Mouse (Mus musculus) stomach, embryonic 16.5 days (tissue): ENCODE measurements around the gene Trex1. TPM values are rescaled to one million over a fixed set of nuclear protein-coding genes. Genes with fewer than 3 reads are reported as not detected.
A peak's percentile ranks its signal among the peaks of the same experiment; 100 is the strongest.

Source experiments
- ATAC-seq: fragments of 200-750 bp; cut with Nextera tagmentation; 2 replicates; pipeline ENCODE4 v1.8.0; 2017; ENCODE audit warnings: moderate number of reproducible peaks, moderate TSS enrichment; ENCODE audit not compliant: insufficient read depth, low FRiP score
- H3K27ac ChIP-seq: fragments of 300-500 bp; sonication (generic); 2 replicates; pipeline ENCODE4 v1.5.1; 2014; ENCODE audit warnings: low read length
- H3K27me3 ChIP-seq: fragments of 300-500 bp; sonication (generic); 2 replicates; pipeline ENCODE4 v1.6.1; 2014; ENCODE audit warnings: low read length, control low read depth, mixed read lengths; ENCODE audit not compliant: control insufficient read depth, insufficient read depth
- H3K36me3 ChIP-seq: fragments of 300-500 bp; sonication (generic); 2 replicates; pipeline ENCODE4 v1.6.1; 2014; ENCODE audit warnings: low read length; ENCODE audit not compliant: control insufficient read depth, insufficient read depth
- H3K4me1 ChIP-seq: fragments of 300-500 bp; sonication (generic); 2 replicates; pipeline ENCODE4 v1.6.1; 2014; ENCODE audit warnings: low read length, control low read depth, mixed read lengths; ENCODE audit not compliant: control insufficient read depth, insufficient read depth
- H3K4me2 ChIP-seq: fragments of 300-500 bp; sonication (generic); 2 replicates; pipeline ENCODE4 v1.6.1; 2014; ENCODE audit warnings: low read depth, low read length, mixed read lengths
- H3K4me3 ChIP-seq: fragments of 300-500 bp; sonication (generic); replicated peaks from 2 replicates; pipeline ENCODE4 v1.5.1; 2014; ENCODE audit warnings: mild to moderate bottlenecking, low read length
- H3K9ac ChIP-seq: fragments of 300-500 bp; sonication (generic); 2 replicates; pipeline ENCODE4 v1.6.1; 2014; ENCODE audit warnings: low read length
- H3K9me3 ChIP-seq: fragments of 300-500 bp; sonication (generic); replicated peaks from 2 replicates; pipeline ENCODE4 v1.6.1; 2016; ENCODE audit warnings: low read length, control low read depth; ENCODE audit not compliant: control insufficient read depth
- WGBS: fragments of 180-500 bp; shearing (Covaris S2); extraction: QIAGEN DNeasy Blood & Tissue Kit; methylation state at CpG from one replicate; pipeline ENCODE4 v1.1.7; 2014; 5-methylcytosine and 5-hydroxymethylcytosine counted together
- polyA plus RNA-seq: library from polyadenylated mRNA; unstranded; fragments of >200 nt; fragmentation: Nextera tagmentation; extraction: Ambion mirVana; gene quantifications from 2 replicates; pipeline ENCODE4 v1.2.1, GENCODE M21; 2015

Gene Trex1
- polyA plus RNA-seq, 1 experiment from 2014 or later, result 13.7 TPM

- no peak for ATAC-seq
- 92% methylated on average over 17 of the region's 17 CpGs for WGBS
- Histone ChIP-seq H3K27me3 (no peaks in the 10 kb centered on the region), H3K4me3 (no peak overlapping the region), H3K27ac (no peak overlapping the region), H3K9ac (no peak overlapping the region), H3K9me3 (no peaks in the 10 kb centered on the region), H3K4me2 (no peak overlapping the region), H3K4me1 (peaks cover 20% of the 10 kb centered on the region), H3K36me3 (no peaks in the 10 kb centered on the region; the same call in 1 of the 2 replicates)
Measured at GRCm38 (mm10) chr9:109056081-109056690, 3.3 kb downstream of the Trex1 start.

DNA sequence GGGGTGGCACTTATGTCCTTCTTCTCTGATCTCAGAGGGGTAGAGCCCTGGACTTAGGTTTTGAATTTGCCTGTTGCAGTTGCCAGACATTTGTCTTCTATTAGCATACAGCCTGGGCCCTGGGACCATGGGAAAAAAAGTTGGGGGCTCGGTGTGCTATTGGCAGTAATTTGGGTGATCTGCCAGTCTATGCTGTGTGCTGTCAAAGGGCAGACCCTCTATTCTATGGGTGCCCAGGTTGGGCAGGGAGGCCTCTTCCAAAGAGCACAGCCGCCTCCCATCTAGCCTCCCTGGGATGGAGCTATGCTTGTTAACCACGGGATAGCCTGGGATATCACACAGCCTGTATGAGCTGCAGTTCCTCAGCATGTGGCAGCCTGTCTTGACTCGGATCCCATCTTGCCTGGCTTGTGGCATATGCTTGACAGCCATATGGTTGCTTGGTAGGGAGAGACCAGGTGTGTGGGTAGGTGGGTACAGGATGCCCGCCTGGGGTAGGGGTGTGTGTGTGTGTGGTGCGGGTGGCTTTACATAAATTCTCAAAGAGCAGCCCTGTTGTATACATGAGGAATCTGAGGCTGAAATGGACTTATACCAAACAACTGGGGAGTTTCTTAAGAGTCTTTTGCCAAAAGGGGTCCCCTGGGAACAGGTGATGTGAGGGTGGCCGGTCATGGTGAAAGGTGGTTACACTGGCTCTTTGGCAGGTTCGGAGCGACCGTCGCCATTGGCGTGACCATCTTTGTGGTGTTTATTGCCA is 4.1 kb downstream of the Trex1 start:
- Histone ChIP-seq H3K9me3 (no peaks in the 10 kb centered on the region), H3K4me1 (peaks cover 20% of the 10 kb centered on the region), H3K4me3 (peak overlapping the region; percentile 34), H3K27me3 (no peaks in the 10 kb centered on the region), H3K9ac (peak overlapping the region; percentile 70; the same call in 1 of the 2 replicates), H3K4me2 (peak overlapping the region; percentile 54), H3K27ac (peak overlapping the region; percentile 81), H3K36me3 (no peaks in the 10 kb centered on the region; the same call in 1 of the 2 replicates)
- ATAC-seq, result no peak
- 93% methylated on average over 12 of the region's 12 CpGs for WGBS

DNA sequence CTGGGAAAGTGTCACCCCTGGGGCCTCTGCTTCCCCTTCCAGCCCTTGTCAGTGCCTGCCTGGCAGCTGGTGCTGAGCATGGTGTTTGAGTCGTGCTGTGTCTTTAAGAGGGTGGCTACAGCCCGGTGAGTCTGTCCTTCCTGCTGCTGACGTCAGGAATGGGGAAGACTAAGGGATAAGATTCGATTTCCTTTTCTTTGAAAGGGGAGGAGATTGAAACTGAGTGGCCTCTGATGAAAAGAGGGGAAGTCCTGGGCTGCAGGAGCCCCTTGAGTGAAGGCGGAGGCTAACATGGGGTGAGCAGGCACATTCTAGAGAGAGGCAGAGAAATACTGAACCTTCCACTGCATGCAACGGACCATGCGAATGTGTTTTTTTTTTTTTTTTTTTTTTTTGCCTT is 4.8 kb downstream of the Trex1 start:
- Histone ChIP-seq H3K36me3 (no peaks in the 10 kb centered on the region; the same call in 1 of the 2 replicates), H3K4me2 (peak overlapping the region; percentile 54), H3K4me3 (peak overlapping the region; percentile 34), H3K4me1 (peaks cover 17% of the 10 kb centered on the region), H3K27me3 (no peaks in the 10 kb centered on the region), H3K27ac (peak overlapping the region; percentile 81), H3K9ac (peak overlapping the region; percentile 70), H3K9me3 (no peaks in the 10 kb centered on the region)
- WGBS, result 4% methylated on average over 7 of the region's 7 CpGs
- ATAC-seq, result peak; percentile 78

- Histone ChIP-seq H3K9ac (no peak overlapping the region), H3K4me1 (peaks cover 14% of the 10 kb centered on the region), H3K4me3 (no peak overlapping the region), H3K27ac (0 out of 2 replicates have a peak overlapping the region, but pooled peaks have one; percentile 81), H3K36me3 (no peaks in the 10 kb centered on the region; the same call in 1 of the 2 replicates), H3K9me3 (no peaks in the 10 kb centered on the region), H3K27me3 (no peaks in the 10 kb centered on the region), H3K4me2 (no peak overlapping the region)
- no peak for ATAC-seq
- WGBS, result 73% methylated on average over 6 of the region's 6 CpGs
Measured at GRCm38 (mm10) chr9:109053851-109054250, 5.7 kb downstream of the Trex1 start.

DNA sequence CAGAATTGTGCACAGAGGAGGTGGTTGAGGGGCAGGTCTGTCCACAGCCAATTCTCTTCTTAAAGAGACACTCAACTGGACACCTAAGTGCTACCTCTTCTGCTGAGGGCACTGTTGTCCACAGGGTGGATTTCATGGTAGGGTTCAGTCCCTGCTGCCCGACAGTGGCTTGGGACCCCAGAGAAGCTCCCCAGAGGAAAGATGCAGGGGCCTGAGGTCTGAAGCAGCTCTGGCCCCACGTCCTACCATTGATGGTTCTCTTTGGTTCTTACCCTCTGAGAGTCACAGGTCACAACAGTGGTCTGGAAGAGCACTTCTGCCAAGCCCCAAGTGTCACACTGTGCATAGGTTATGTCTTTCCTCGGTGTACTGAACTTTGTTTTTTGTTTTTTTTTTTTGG is 6.2 kb downstream of the Trex1 start:
- no peak overlapping the region for H3K4me2 ChIP-seq
- no peaks in the 10 kb centered on the region; the same call in 1 of the 2 replicates for H3K36me3 ChIP-seq
- no peaks in the 10 kb centered on the region for H3K27me3 ChIP-seq
- WGBS, result 81% methylated on average over 3 of the region's 3 CpGs
- no peaks in the 10 kb centered on the region for H3K9me3 ChIP-seq
- H3K27ac ChIP-seq, result no peak overlapping the region
- peaks cover 10% of the 10 kb centered on the region for H3K4me1 ChIP-seq
- no peak for ATAC-seq
- H3K4me3 ChIP-seq, result no peak overlapping the region
- no peak overlapping the region for H3K9ac ChIP-seq

- no peak overlapping the region for H3K9ac ChIP-seq
- H3K27me3 ChIP-seq, result no peaks in the 10 kb centered on the region
- no peak overlapping the region for H3K4me2 ChIP-seq
- no peaks in the 10 kb centered on the region for H3K9me3 ChIP-seq
- H3K36me3 ChIP-seq, result no peaks in the 10 kb centered on the region; the same call in 1 of the 2 replicates
- ATAC-seq, result no peak
- peaks cover 10% of the 10 kb centered on the region for H3K4me1 ChIP-seq
- 92% methylated on average over 9 of the region's 9 CpGs for WGBS
- no peak overlapping the region for H3K27ac ChIP-seq
- no peak overlapping the region for H3K4me3 ChIP-seq
Measured at GRCm38 (mm10) chr9:109052490-109053260, 6.9 kb downstream of the Trex1 start.

DNA sequence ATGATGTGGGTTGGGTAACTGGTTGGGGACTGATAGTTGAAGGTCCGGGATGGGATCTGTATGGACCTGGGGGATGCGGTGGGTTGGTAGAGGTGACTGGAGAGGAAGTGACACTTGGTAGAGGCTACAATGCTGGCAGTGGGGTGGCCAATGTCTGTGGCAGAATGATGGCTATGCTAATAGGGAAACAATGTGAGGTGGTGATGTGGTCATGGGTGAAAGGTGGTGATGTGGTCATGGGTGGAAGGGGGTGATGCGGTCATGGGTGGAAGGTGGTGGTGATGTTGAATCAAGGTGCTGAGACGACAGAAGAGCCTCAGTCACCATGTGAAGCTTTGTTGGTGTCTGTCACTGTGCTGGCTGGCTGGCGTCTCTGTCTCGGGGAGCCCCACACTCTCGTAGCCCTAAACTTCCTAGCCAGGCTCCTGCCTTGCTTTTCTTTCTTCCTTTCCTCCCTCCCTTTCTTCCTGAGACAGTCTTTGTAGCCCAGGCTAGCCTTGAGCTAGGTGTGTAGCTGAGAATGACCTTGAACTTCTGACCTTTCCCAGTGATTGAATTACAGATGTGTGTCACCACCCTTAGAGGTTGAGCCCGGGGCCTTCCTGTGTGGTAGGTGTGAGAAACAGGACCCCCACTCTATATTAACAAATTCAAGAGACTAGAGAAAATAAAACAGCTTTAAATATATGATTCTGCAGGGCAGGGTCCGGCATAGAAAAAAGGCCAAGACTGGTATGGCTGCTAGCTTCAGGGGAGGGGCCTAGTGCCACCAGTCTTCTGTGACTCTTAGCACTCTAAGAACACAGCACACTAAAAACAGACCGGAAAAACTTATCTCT is 7.7 kb downstream of the Trex1 start:
- Histone ChIP-seq H3K9me3 (no peaks in the 10 kb centered on the region), H3K36me3 (no peaks in the 10 kb centered on the region; the same call in 1 of the 2 replicates), H3K4me2 (no peak overlapping the region), H3K27ac (no peak overlapping the region), H3K4me3 (no peak overlapping the region), H3K9ac (no peak overlapping the region), H3K4me1 (peaks cover 10% of the 10 kb centered on the region), H3K27me3 (no peaks in the 10 kb centered on the region)
- no peak for ATAC-seq
- 88% methylated on average over 10 of the region's 10 CpGs for WGBS

- H3K9me3 ChIP-seq, result no peaks in the 10 kb centered on the region
- H3K4me2 ChIP-seq, result no peak overlapping the region
- 91% methylated on average over 13 of the region's 13 CpGs for WGBS
- H3K27ac ChIP-seq, result no peak overlapping the region
- no peak overlapping the region for H3K4me3 ChIP-seq
- no peaks in the 10 kb centered on the region for H3K27me3 ChIP-seq
- H3K9ac ChIP-seq, result no peak overlapping the region
- H3K4me1 ChIP-seq, result peaks cover 10% of the 10 kb centered on the region
- no peak for ATAC-seq
- H3K36me3 ChIP-seq, result no peaks in the 10 kb centered on the region; the same call in 1 of the 2 replicates
Measured at GRCm38 (mm10) chr9:109051011-109051501, 8.5 kb downstream of the Trex1 start.
